Mouse (Mus musculus) liver, postnatal 0 days (tissue): Measurements from ENCODE around the gene Dll3. TPM values are rescaled to one million over a fixed set of nuclear protein-coding genes. Genes with fewer than 3 reads are reported as not detected.
A peak's percentile ranks its signal among the peaks of the same experiment; 100 is the strongest.

Experiments used
- ATAC-seq: fragments of 200-750 bp; cut with Nextera tagmentation; 2 replicates; pipeline ENCODE4 v1.8.0; 2017; ENCODE audit warnings: mild to moderate bottlenecking, moderate library complexity
- DNase-seq: peaks from one replicate; pipeline ENCODE4 v3.0.0-alpha.2; 2016
- H3K27ac ChIP-seq: fragments of 300-500 bp; sonication (generic); 2 replicates; pipeline ENCODE4 v1.5.1; 2014; ENCODE audit warnings: antibody characterized with exemption, moderate library complexity, mild to moderate bottlenecking, low read depth
- H3K27me3 ChIP-seq: fragments of 300-500 bp; sonication (generic); 2 replicates; pipeline ENCODE4 v1.6.1; 2014; ENCODE audit warnings: low read length, control low read depth, mixed read lengths; ENCODE audit not compliant: insufficient read depth
- H3K36me3 ChIP-seq: fragments of 300-500 bp; sonication (generic); replicated peaks from 2 replicates; pipeline ENCODE4 v1.6.1; 2014; ENCODE audit warnings: mild to moderate bottlenecking, control low read depth, low read length, moderate library complexity, mixed read lengths; ENCODE audit not compliant: insufficient read depth
- H3K4me1 ChIP-seq: fragments of 300-500 bp; sonication (generic); 2 replicates; pipeline ENCODE4 v1.6.1; 2014; ENCODE audit warnings: antibody characterized with exemption, mild to moderate bottlenecking, control low read depth; ENCODE audit not compliant: insufficient read depth
- H3K4me2 ChIP-seq: fragments of 300-500 bp; sonication (generic); 2 replicates; pipeline ENCODE4 v1.6.1; 2014; ENCODE audit warnings: low read depth, mild to moderate bottlenecking, low read length, moderate library complexity, mixed read lengths
- H3K4me3 ChIP-seq: fragments of 300-500 bp; sonication (generic); 2 replicates; pipeline ENCODE4 v1.5.1; 2014; ENCODE audit warnings: low read depth, low read length
- H3K9ac ChIP-seq: fragments of 300-500 bp; sonication (generic); replicated peaks from 2 replicates; pipeline ENCODE4 v1.6.1; 2014; ENCODE audit warnings: mild to moderate bottlenecking, moderate library complexity
- H3K9me3 ChIP-seq: fragments of 300-500 bp; sonication (generic); 2 replicates; pipeline ENCODE4 v1.6.1; 2016; ENCODE audit warnings: mild to moderate bottlenecking, control low read depth, low read length, mixed read lengths
- CTCF ChIP-seq: sonication (generic); IDR thresholded peaks from 2 replicates; pipeline ENCODE4 v1.5.1; 2016; ENCODE audit warnings: antibody characterized with exemption, low read depth
- EP300 ChIP-seq: IDR thresholded peaks from 2 replicates; pipeline ENCODE4 v1.6.1; 2016; ENCODE audit warnings: antibody characterized with exemption, low read depth, mild to moderate bottlenecking
- WGBS: fragments of 180-500 bp; shearing (Covaris S2); extraction: QIAGEN DNeasy Blood & Tissue Kit; methylation state at CpG from one replicate; pipeline ENCODE4 v1.1.7; 2014; ENCODE audit not compliant: insufficient replicate concordance; 5-methylcytosine and 5-hydroxymethylcytosine counted together
- polyA plus RNA-seq: library from polyadenylated mRNA; unstranded; fragments of >200 nt; fragmentation: Nextera tagmentation; extraction: Ambion mirVana; gene quantifications from 2 replicates; pipeline ENCODE4 v1.2.1, GENCODE M21; 2015

The Dll3 gene
- polyA plus RNA-seq, 1 experiment from 2014 or later, result not detected

- Histone ChIP-seq H3K27ac (no peak within 1 kb of the TSS), H3K4me3 (peak within 1 kb of the TSS; percentile 15; the same call in 1 of the 2 replicates), H3K36me3 (no peaks in the 10 kb centered on the region), H3K27me3 (peaks cover 74% of the 10 kb centered on the region), H3K4me1 (peaks cover 11% of the 10 kb centered on the region), H3K9me3 (no peaks in the 10 kb centered on the region), H3K9ac (no peak within 1 kb of the TSS), H3K4me2 (peak within 1 kb of the TSS; percentile 48)
- peak; percentile 13; the same call in 1 of the 2 replicates for TF ChIP-seq CTCF
- TF ChIP-seq EP300, result no peak
- DNase-seq, result no peak
- ATAC-seq, result no peak
- 3% methylated on average over 49 of the region's 52 CpGs for WGBS
Measured at GRCm38 (mm10) chr7:28290638-28291590, 11.1 kb downstream of the Dll3 start, which contains the start of gene Selenov. Gene Selenov, minus strand, starts transcription at chr7:28291186.

GRCm38 (mm10) chr7:28290165-28290564 lies 11.9 kb downstream of the Dll3 start:
- Histone ChIP-seq H3K4me2 (peak overlapping the region; percentile 11; the same call in 1 of the 2 replicates), H3K27ac (no peak overlapping the region), H3K9me3 (no peaks in the 10 kb centered on the region), H3K4me1 (peaks cover 11% of the 10 kb centered on the region), H3K27me3 (peaks cover 67% of the 10 kb centered on the region), H3K4me3 (no peak overlapping the region), H3K9ac (no peak overlapping the region), H3K36me3 (no peaks in the 10 kb centered on the region)
- DNase-seq, result no peak
- TF ChIP-seq EP300 (no peak), CTCF (no peak)
- WGBS, result 2% methylated on average over 17 of the region's 18 CpGs
- no peak for ATAC-seq

- TF ChIP-seq CTCF (no peak), EP300 (no peak)
- Histone ChIP-seq H3K4me2 (no peak overlapping the region), H3K9ac (no peak overlapping the region), H3K36me3 (no peaks in the 10 kb centered on the region), H3K27me3 (no peaks in the 10 kb centered on the region), H3K27ac (no peak overlapping the region), H3K4me1 (peaks cover 6% of the 10 kb centered on the region), H3K4me3 (no peak overlapping the region), H3K9me3 (no peaks in the 10 kb centered on the region)
- ATAC-seq (no peak), DNase-seq (no peak)
- WGBS, result 62% methylated on average over 7 of the region's 7 CpGs
Measured at GRCm38 (mm10) chr7:28280630-28281029, 21.4 kb downstream of the Dll3 start.

- TF ChIP-seq CTCF (no peak), EP300 (no peak)
Measured at GRCm38 (mm10) chr7:28278279-28278652, 23.8 kb downstream of the Dll3 start.

GRCm38 (mm10) chr7:28277615-28278278 lies 24.3 kb downstream of the Dll3 start, which contains the start of gene Eid2b:
Gene Eid2b, plus strand, starts transcription at chr7:28277739.
- H3K9ac ChIP-seq, result peak within 1 kb of the TSS; percentile 81
- DNase-seq (peak; percentile 95), ATAC-seq (peak; percentile 85)
- H3K36me3 ChIP-seq, result no peaks in the 10 kb centered on the region
- H3K4me2 ChIP-seq, result peak within 1 kb of the TSS; percentile 93
- WGBS, result 3% methylated on average over 65 of the region's 68 CpGs
- peaks cover 6% of the 10 kb centered on the region for H3K4me1 ChIP-seq
- no peaks in the 10 kb centered on the region for H3K27me3 ChIP-seq
- peak within 1 kb of the TSS; percentile 67 for H3K4me3 ChIP-seq
- TF ChIP-seq CTCF (peak; percentile 98), EP300 (no peak)
- peak within 1 kb of the TSS; percentile 73 for H3K27ac ChIP-seq
- H3K9me3 ChIP-seq, result no peaks in the 10 kb centered on the region

More at GRCm38 (mm10) chr7:28278279-28278652, 23.8 kb downstream of the Dll3 start:
- no peaks in the 10 kb centered on the region for H3K27me3 ChIP-seq
- H3K4me1 ChIP-seq, result peaks cover 6% of the 10 kb centered on the region
- 87% methylated on average over 7 of the region's 7 CpGs for WGBS
- DNase-seq (no peak), ATAC-seq (no peak)
- no peaks in the 10 kb centered on the region for H3K9me3 ChIP-seq
- peak overlapping the region; percentile 93 for H3K4me2 ChIP-seq
- peak overlapping the region; percentile 81 for H3K9ac ChIP-seq
- H3K36me3 ChIP-seq, result no peaks in the 10 kb centered on the region
- peak overlapping the region; percentile 67 for H3K4me3 ChIP-seq
- peak overlapping the region; percentile 73; the same call in 1 of the 2 replicates for H3K27ac ChIP-seq

GRCm38 (mm10) chr7:28277237-28277614 lies 24.8 kb downstream of the Dll3 start:
- H3K27ac ChIP-seq, result no peak overlapping the region
- WGBS, result 50% methylated on average over 8 of the region's 8 CpGs
- ATAC-seq (no peak), DNase-seq (no peak)
- H3K4me1 ChIP-seq, result peaks cover 6% of the 10 kb centered on the region
- TF ChIP-seq EP300 (no peak), CTCF (no peak)
- H3K27me3 ChIP-seq, result no peaks in the 10 kb centered on the region
- H3K36me3 ChIP-seq, result no peaks in the 10 kb centered on the region
- no peaks in the 10 kb centered on the region for H3K9me3 ChIP-seq
- no peak overlapping the region for H3K9ac ChIP-seq
- H3K4me3 ChIP-seq, result peak overlapping the region; percentile 67
- no peak overlapping the region for H3K4me2 ChIP-seq
